Mouse (Mus musculus) ES-Bruce4 (cell line): ENCODE data around the gene Csmd2.

ENCODE experiments used
- CTCF ChIP-seq: IDR thresholded peaks from one replicate; pipeline ENCODE4 v1.8.1; 2011; ENCODE audit warnings: low read depth, low read length
- EP300 ChIP-seq: IDR thresholded peaks from 2 replicates; pipeline ENCODE4 v1.6.1; 2011; ENCODE audit warnings: low read depth, low read length; ENCODE audit not compliant: insufficient read depth

DNA sequence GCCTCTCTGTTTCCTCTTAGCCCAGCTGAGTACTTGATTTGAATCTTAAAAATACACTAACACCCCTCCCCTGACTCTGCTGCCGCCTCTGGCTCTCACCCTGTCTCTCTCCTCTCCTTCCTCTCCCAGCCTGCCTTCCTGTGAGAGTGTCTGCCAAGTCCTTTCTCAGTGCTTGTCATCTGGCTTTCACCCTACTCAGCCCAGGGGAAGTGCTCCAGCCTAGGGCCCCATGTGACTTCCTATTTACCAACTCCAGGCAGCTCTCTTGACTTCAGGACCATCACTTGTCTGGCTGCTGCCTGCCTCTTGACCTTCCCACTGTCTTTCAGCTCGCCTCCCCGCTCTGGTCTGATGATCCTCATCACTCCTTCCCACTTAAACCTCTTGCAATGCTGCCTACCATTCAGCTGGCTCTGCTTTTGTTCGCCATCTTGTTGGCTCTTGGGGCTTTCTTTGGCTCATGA is 15.0 kb downstream of the Csmd2 start:
- TF ChIP-seq CTCF (no peak), EP300 (no peak)
